Mouse (Mus musculus) cerebellum, postnatal 14 days (tissue): ENCODE measurements at regions not wholly inside any gene's neighbourhood (a gene's known extent, or its start where the extent isn't known, plus 50 kb on each side); places are given as distances from the start of the nearest gene placed in this dataset.

Experiments used
- DNase-seq, 2 experiments: peaks; one replicate each; pipeline ENCODE4 v3.0.0; 2021; ENCODE audit warnings: mixed read lengths in 2 of 2

DNA sequence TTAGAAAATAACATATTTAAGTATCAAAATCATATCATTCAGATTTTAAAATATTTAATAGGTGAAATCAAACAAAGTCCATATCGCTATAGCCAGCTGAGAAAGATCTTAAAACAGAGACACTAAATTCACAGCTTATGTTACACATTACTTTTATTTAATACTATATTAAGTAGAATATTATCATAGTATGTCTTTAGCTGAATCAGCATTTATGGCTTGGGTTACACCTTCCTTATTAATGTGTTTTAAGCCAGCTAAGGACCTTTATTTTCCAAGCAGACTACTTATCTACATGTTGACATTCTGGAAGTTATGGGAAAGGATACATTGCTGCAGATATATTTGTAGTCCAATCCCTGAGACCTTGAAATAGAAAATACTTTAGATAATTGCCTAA, 684.9 kb upstream of the Adgrl4 start:
- no peak for DNase-seq

DNA sequence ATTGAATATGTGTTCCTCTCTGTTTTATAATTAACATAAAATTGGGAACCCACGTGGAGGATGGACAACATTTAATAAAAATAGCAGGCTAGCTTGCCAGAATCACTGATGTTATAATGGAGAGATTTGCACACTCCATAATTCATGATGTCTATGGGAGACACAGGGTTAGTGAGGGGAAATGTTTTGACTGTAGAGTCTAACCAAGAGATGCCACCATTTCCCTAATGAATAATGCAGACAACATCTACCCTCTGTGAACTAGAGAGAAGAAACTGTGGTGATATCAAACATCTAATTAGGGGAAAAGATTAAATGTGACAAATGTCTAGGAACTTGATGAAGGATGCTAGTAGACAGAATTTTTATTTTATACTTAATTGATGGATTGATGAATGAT, 677.8 kb upstream of the Adgrl4 start:
- DNase-seq, result no peak

DNA sequence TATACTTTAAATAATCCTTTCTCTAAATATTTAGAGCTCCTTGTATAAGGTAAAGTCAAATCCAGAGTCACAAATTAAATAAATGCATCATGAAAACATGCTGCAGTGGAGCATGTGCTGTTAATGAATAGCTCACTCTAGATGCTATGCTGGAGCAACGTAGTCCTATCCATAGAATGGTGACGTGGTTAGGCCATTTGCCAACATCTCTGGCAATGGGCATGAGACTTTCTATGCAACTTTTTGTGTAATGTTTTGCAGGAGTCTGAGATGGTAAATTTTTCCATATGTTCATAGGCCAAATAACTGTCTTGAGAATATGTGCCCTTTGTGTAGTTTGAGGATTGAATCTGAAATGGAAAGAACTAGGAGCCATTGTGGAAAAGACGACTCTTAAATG, 653.1 kb upstream of the Adgrl4 start:
- DNase-seq, result no peak

DNA sequence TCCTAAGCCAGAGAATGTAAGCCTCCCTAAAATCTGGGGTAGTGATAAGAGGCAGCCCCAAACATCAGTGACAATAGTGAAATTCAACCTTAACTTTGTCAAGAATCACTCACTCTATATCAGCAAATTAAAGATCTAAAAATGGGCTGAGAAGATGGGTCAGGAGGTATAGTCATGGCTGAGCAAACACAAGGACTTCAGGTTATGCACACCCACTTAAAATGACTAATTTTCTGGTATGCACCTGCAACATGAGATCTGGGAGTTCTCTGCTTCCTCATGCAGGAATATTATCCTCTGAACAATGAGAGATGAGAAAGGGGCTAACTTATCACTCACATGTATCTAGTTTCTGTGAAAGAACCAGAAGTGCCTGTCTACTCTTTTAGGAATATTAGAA, 619.9 kb upstream of the Adgrl4 start:
- DNase-seq, result no peak

DNA sequence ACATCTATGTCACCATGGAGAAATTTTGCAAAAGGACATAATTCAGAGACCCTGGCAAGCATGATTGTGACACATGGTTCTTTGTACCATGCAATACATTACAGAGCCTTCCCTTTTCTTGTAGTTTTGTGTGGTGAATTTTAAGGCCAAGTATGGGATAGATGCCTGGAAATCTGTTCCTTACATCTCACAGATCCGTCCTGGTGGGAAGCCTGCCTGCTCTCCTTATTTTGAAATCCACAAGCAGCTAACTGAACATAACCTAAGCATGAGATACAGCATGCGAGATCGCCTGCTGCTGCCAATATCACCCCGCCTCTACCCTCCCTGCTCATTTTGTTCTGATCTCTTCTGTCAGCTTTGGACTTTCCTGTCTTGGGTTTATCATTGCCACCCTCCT, 618.3 kb upstream of the Adgrl4 start:
- peak; percentile 18 to 44 for DNase-seq

DNA sequence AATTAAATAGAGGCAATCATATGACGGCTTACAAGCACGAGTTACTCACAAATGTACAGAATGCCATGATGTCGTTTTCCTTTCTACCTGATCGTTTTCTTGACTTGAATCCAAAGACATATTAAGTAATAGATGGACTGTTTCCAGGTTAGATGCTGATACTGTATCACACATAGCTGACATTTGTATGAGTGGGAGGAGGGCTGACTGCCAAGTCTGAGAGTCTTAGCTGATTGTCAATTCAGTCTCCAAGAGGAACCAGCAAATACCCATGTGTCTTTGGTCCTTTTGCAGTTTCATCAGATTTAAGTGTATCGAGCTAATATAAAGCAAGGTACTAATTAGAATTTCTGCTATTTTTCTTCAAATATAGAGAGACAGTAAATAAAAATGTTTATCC, 617.6 kb upstream of the Adgrl4 start:
- peak; percentile 75 to 79 for DNase-seq

DNA sequence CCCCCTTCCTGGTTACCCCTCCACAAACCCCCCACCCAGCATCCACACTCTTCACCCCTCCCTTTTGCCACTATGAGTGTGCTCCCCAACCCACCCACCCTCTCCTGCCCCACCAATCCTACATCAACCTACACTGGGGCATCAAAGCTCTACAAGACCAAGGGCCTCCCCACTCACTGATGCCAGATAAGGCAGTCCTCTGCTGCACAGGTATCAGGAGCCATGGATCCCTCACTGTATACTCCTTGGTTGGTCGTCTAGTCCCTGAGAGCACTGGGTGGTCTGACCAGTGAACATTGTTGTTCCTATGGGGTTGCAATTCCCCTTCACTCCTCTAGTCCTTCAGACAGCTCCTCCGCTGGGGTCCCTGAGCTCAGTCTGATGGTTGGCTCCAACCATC, 591.7 kb upstream of the Adgrl4 start:
- no peak for DNase-seq

DNA sequence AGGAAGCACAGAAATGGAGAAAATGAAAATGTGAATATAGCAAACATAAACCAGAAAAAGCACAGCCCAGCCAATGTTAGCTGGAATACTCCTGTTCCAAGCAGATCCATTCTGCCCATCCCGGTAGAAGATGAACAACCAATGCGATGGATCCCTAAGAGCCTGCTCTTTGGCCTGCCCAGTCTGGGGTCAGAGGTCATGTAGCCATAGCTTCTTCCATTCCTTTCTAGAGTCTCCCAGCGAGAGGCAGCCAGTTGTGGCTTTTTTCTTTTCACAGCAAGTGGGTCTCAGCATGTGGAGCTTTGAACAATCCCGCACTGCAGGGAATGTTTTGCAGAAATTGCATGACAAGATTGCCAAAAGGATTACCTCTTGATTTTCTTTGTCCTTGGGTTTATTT, 585.6 kb upstream of the Adgrl4 start:
- no peak for DNase-seq

DNA sequence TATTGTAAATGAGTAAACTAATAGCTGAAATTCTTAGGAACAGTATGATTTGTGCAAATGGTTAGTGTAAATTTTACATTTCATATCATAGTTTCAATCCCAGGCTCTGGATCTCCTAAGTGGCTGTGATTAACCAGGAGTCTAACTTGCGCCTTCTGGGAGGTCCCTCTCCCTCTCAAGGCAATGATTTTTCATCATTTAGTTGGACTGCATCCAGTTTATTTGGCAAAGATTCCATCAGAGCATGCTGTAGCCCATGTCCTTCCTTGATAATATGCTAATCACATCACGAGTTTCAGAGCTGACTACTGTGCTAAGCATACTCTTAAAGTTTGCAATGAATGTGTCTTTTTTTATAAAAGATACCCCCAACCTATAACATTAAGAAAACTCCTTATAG, 541.0 kb upstream of the Adgrl4 start:
- peak in 1 of 2 experiments; percentile 20 for DNase-seq

DNA sequence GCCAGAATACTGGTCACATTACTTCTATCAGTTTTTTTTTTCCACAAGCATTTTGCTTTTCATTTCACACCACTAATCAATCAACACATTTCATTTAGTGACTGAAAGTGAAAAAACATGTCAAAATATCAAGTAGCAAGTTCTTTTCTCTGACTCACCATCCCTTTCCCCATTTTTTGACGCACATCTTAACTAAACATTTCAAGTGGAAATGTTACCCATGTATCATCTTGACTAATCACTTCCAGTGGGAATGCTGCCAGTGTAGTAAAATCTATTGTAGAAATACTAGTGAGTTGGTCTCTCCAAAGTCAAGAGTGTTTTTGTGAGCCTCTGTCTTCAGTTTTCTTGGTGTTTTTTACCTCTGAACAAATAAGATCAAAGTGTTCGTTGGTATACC, 527.6 kb upstream of the Adgrl4 start:
- DNase-seq, result no peak

DNA sequence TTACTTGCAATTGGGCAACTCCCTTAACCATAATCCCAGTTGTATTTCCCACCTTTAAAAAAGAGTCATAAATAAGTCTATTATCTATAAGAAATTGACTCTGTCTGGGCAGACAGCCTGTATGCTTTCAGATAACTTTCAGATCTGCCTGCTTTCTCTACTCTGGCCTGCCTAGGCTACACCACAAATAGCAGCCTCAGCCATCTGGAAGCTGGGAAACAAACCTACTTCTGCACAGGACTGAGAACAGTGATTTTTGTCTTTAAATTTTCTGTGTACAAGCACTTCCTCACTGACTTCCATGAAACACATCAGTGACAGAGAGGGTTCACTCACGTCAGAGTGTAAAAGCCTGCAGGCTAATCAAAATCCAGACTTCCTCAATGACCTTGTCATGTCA, 482.8 kb upstream of the Adgrl4 start:
- DNase-seq, result no peak

DNA sequence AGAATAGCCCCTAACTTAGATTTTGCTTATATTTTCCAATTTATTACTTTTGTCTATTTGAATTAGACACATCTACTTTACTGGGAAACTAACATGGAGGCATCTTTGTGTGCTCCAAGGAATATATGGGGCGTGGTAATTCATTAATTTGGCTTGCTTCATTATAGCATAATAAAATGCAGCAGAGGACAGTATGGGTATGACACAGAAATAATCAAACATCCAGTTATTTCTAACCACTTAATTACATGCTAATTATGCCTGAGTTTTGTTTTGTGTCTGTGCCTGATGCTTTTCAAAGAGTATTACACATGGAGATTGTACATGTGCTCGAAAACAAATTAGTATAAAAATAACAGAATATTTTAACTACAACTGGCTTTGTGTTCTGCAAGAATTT, 438.0 kb upstream of the Adgrl4 start:
- no peak for DNase-seq

DNA sequence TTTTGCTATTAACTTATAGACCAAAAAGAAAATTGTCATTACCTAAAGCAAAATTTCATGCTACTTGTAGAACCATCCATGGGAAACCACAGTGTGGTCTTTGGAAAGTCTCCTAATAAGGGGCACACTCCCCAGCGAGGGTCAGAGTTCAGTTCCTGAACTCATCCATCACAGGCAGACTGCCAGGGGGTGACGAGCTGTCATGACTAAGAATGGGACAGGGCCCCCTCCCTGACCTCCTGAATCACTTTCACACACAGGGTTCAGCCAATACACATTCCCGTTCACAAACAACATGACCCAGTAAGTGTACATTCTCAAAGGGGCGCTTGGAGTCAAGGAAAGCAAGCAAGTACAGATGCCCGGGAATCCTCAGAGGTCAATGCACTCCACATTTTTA, 437.5 kb upstream of the Adgrl4 start:
- DNase-seq, result no peak

DNA sequence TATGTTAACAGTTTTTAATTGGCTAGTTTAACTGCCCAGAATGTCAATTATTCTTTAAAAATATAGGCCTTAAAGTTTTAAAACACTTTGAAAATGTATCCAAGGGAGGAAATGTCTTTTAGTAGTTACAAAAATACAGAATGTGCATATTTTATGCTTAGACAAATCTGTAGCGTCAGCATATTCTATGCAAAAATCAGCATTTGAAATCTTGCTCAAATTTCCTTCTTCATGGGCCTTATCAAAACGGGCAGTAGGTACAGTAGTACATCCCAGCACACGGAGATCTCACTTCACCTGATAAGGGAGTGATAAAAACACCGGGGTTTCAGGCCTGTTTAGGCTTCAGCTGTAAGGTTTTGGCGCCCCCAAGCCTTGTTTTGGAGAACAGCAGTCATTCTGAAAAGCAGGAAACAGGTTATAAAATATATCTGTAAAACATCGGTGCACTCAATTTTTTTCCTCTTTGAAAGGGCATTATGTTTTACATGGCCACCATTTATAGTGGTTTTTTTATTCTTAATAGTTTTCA, 435.7 kb upstream of the Adgrl4 start:
- peak; percentile 76 to 78 for DNase-seq

DNA sequence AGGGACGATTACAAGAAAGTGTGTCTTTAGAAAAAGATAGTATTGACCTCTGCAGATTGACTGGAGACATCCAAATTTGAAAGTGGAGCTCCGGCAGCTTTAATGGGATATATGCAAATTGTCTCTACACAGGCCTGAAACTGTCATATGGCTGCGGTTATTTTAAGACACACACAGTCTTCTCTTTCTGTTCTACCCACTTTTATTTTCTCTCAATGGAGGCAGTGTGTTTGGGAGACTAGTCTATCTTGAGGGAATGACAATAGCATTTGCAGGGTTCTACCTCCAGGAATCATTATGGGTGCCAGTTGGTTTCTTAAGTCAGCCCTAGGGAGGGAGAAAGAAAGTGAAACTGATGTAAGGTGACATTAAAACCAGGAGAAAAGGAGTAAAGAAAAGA, 434.2 kb upstream of the Adgrl4 start:
- DNase-seq, result no peak

DNA sequence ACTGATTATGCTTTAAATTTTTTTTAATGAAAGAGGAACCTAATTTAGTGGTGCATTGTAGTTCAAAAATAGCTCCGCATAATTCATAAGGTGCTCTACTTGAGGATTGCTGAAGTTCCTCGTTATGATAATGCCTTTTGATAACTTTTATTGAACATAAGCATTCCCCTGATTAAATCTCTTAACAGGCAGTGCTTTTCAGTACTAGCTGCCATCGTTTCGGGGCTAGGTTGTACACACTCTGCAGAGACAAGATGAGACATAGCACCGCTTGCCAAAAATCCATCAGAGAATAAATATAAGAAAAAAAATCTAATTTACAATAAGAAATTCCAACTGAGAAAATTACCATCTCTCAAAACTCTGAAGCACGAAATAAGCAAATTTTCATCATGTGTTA, 433.7 kb upstream of the Adgrl4 start:
- no peak for DNase-seq

DNA sequence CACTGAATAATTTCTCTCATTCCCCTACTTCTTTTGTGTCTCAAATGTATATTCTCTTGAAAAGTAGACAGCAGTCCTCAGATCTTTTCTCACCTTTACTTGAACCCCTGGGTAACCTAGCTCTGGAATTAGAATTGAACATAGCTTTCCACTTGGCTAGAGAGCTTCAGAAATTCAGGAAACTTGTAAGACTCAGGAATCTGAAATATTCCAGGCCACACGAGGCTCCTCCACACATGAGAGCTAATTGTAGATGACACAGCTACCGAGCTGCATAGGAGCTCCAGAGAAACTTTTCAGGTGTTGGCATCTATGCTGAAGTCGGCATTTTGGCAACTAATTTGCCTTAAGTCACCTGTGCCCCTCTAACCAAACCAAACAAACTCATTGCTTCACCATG, 417.7 kb upstream of the Adgrl4 start:
- no peak for DNase-seq

DNA sequence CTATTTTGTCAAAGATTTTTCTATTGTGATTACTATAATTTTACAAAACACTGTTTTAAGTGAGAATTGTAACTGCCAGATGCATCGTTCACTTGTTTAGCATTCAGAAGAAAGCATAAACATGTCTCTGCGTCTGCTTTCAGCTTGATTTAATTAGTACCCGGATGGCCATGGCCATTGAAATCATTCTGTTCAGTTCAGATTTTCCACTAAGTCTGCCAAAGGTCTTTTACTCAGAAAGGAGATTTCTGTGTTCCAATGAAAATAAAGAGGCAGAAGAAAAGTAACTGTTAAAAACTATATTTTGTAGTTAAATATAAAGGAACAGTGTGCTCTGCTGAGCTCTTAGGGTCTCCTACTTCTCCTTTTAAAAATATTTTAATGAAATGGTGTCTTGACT, 380.2 kb upstream of the Adgrl4 start:
- no peak for DNase-seq

DNA sequence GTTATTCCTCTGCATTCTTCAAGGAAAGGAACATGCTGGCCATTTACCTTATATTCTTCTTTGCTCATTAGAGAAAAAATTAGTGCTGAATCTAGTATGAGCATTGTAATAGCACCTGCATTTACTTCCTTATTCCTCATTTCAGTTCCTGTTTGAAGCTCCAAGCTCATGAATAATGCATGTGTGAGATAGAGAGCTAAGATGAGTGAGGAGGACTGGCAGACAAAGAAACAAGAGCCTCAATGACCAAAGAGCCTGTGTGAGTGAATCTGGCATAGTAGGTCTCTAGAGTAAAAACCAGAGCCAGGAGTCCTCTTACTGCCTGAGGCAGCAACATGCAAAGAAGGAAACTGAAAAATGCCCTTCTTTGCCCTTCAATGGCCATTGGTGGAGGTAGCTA, 365.4 kb upstream of the Adgrl4 start:
- DNase-seq, result no peak

DNA sequence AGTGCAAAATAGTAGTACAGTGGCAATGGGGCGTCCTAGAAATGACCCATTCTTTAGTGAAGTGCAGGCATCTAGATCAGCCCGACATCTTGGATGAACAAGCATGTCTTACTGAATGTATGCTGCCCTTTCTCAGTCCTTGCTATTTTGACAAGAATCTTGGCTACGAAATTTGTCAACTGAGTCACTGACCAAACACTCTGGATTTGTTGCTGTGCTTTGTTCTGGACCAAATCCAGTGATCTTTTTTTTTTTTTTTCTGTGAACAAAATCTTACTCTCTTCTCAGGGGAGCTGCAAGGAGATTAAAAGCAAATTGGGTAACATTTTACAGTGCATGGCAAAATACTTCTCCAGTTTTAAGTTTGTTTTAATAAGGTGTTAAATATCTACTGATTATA, 320.9 kb upstream of the Adgrl4 start:
- no peak for DNase-seq

DNA sequence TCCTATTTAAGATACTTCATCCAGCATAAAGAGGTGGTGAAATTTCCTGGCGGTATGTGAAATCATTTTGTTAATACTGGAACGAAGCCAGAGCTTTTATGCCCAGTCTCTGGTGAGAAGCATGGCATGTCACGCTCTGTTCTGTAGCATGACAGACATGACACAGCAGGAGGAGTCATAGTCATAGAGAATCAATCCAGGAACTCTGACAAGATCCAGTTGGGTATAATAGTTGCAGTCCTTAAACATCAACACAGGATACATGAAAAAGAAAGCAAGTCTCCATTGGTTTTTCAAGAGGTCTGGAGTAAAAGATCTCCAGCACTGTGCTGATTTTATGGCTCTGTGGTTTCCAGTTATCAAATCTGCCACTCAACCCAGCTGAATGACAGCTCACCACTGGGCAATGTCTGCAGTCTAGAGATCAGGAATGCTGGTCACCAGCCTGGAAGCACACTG, 320.1 kb upstream of the Adgrl4 start:
- peak; percentile 16 to 62 for DNase-seq

DNA sequence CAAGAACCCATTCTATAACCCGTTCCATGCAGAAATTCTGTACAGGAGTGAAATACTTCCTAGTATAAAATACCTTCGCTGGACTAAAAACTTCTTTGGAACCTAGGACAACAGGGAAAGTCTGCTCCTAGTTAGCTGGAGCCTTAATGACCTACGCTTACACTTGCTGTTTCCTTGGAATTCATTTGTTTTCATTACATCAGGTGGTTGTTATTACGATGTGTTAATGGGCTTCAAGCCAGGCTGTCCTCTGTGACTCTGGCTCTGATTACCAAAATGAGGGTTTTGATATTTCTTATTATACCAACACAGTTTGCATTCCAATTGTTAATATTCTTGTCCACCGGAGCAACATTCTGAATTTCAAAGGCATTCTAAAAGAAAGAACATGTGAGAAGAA, 313.6 kb upstream of the Adgrl4 start:
- peak; percentile 42 to 65 for DNase-seq

DNA sequence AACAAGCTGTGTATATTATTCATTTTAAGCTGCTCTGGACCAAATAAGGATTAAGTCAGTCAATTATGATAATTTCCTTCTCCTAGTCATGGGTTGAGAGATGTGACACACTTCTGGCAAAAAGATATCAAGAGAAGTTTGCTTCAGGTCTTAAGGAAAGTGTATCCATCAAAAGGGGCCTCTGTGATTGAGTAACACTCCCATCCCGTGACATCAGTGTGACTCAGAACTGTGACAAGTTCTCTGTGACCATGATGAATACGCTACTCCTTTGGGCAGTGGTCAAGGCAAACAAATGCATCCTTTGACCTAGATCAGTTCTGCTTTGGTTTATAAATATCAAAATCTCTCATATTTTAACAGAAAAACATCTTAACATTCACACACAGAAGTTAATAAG, 290.8 kb upstream of the Adgrl4 start:
- DNase-seq, result no peak

DNA sequence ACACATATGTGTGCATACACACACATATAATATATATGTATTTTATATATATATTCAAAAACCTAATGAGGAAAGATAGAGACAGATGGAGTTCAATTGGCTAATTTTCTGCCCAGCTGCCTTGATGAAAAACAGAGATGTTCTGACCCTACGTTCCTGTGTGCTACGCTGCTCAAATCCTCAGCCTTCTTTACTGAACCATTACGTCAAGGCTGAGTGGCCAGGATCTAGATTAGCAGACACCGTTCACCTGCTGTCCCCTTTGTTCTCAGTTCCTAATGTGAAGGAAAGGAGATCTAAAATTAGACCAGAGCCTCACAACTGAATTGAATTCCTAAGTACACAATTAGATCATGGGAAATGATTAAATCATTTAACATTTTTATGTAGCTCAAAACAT, 284.3 kb upstream of the Adgrl4 start:
- peak; percentile 8 to 9 for DNase-seq

DNA sequence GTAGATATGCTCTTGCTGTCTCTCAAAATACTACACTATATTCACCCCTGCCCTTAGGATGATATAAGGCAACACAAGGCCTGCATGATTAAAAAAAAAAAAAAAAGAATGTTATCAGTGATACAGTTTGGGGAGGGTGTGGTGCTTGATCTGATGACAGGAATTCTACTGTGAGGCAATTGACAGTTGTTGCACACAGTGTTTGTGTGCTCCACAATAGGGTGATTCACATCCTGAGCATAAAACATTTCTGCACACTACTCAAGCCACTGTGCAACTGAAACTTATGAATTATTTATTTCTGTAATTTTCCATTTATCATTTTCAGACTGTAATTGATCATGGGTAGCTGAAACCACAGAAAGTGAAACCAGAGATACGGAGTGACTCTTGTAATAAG, 277.2 kb upstream of the Adgrl4 start:
- no peak for DNase-seq

DNA sequence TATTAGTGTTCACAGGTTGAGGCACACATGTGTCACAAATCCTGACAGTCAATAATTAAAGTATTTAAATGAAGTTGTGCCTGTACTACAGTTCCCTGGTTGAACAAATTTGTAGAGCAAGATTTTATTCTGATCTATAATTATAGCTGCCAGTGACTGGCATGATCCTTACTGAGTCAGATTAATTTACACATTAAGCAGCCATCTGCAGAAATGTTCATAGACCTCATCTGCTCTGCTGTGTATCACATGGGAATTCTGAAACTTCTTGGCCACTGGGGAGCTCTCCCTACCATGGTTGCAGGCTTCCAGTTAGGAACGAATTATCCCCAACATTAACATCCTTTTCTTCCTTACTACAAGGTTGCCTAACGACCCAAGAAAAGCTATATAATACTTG, 255.6 kb upstream of the Adgrl4 start:
- DNase-seq, result no peak
